Mouse (Mus musculus) spleen, adult 2 months (tissue): ENCODE results near the gene Map4k2. TPM values are rescaled to one million over a fixed set of nuclear protein-coding genes. Genes with fewer than 3 reads are reported as not detected.

Experiments used
- DNase-seq, 2 experiments: peaks; one replicate each; pipeline versions ENCODE4 v3.0.0 to v3.0.0-alpha.2; 2012 to 2021; ENCODE audit warnings: low spot score in 2 of 2, low read depth in 1 of 2
- H3K27ac ChIP-seq: fragments of 200-500 bp; 2 replicates; pipeline ENCODE4 v1.5.1; 2012; ENCODE audit warnings: low read length, inconsistent platforms; ENCODE audit not compliant: insufficient read depth
- H3K27me3 ChIP-seq: fragments of 200-500 bp; 2 replicates; pipeline ENCODE4 v1.6.1; 2012; ENCODE audit warnings: mild to moderate bottlenecking, moderate library complexity, low read length, inconsistent platforms; ENCODE audit not compliant: control insufficient read depth, insufficient read depth
- H3K36me3 ChIP-seq: fragments of 200-500 bp; 2 replicates; pipeline ENCODE4 v1.6.1; 2012; ENCODE audit warnings: mild to moderate bottlenecking, low read length, inconsistent platforms; ENCODE audit not compliant: control insufficient read depth, insufficient read depth
- H3K4me1 ChIP-seq: fragments of 200-500 bp; 2 replicates; pipeline ENCODE4 v1.6.1; 2011; ENCODE audit warnings: inconsistent platforms; ENCODE audit not compliant: control insufficient read depth, insufficient read depth, insufficient read length
- H3K4me3 ChIP-seq: fragments of 200-500 bp; 2 replicates; pipeline ENCODE4 v1.5.1; 2011; ENCODE audit warnings: mild to moderate bottlenecking, inconsistent platforms; ENCODE audit not compliant: insufficient read depth, insufficient read length; ENCODE audit errors: extremely low read depth
- CTCF ChIP-seq: fragments of 200-500 bp; IDR thresholded peaks from 2 replicates; pipeline ENCODE4 v1.5.1; 2011; ENCODE audit warnings: mild to moderate bottlenecking, inconsistent platforms; ENCODE audit not compliant: insufficient read depth, insufficient read length, insufficient replicate concordance; ENCODE audit errors: extremely low read depth
- POLR2A ChIP-seq: fragments of 200-500 bp; IDR thresholded peaks from 2 replicates; pipeline ENCODE4 v1.6.1; 2011; ENCODE audit warnings: low read depth, low read length, inconsistent platforms
- WGBS: fragments of 180-500 bp; shearing (Covaris S2); methylation state at CpG from one replicate; pipeline ENCODE4 v1.1.7; 2018; 5-methylcytosine and 5-hydroxymethylcytosine counted together
- polyA plus RNA-seq: library from polyadenylated mRNA; depleted of rRNA; stranded (reverse); fragments of >200 nt; gene quantifications from 2 replicates; pipeline ENCODE4 v1.2.3, GENCODE M21; 2012

Map4k2 gene
- polyA plus RNA-seq, 1 experiment: 487 TPM

DNA sequence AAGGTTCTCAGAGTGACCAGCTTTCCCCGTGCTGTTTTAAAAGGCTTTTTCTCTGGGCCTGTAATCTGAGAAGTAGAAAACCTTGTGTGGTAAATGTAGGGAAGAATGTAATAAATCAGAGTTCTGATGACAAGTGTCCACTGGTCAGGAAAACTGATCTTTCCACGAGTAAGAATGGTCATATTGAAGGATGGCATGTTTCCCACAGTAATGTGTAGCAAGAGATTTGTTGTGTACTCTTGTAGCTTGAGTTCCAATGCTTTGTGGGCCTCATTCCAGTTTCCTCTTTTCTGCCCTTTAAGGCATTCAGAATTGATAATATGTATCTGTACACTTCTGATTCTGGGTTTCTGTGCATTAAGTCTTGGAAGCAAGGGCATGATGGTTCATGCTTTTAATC lies 23.9 kb downstream of the Map4k2 start:
- no peak for TF ChIP-seq POLR2A
- no peak for TF ChIP-seq CTCF
- Histone ChIP-seq H3K36me3 (peaks cover 37% of the 10 kb centered on the region), H3K4me1 (peaks cover 4% of the 10 kb centered on the region; the same call in 1 of the 2 replicates), H3K27me3 (no peaks in the 10 kb centered on the region), H3K4me3 (peak overlapping the region; percentile 92), H3K27ac (peak overlapping the region; percentile 99; the same call in 1 of the 2 replicates)
- no peak for DNase-seq
- WGBS: 0% methylated on average over 2 of the region's 2 CpGs

DNA sequence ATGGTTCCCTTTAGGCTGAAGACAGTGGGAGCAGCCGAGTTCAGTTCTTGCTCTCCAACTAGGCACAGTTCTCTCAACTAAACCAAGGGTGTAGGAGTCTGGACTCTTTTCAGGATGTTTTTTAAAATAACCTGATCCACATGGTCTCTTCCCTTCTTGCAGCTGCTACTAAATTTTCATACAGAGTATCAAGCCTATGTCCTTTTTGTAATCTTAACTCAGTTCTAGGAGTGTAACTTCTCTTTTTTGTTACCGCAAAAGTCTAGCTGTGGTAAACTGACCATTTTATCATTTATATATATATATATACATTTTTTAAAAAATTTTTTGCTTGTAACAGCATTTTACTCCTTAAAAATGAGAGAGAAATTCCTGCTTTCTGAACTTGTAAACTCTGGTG lies 29.2 kb downstream of the Map4k2 start:
- Histone ChIP-seq H3K36me3 (peaks cover 80% of the 10 kb centered on the region), H3K4me1 (peaks cover 6% of the 10 kb centered on the region), H3K4me3 (no peak overlapping the region), H3K27ac (no peak overlapping the region), H3K27me3 (no peaks in the 10 kb centered on the region)
- 55% methylated on average over 2 of the region's 2 CpGs for WGBS
- TF ChIP-seq CTCF (no peak), POLR2A (no peak)
- no peak for DNase-seq

DNA sequence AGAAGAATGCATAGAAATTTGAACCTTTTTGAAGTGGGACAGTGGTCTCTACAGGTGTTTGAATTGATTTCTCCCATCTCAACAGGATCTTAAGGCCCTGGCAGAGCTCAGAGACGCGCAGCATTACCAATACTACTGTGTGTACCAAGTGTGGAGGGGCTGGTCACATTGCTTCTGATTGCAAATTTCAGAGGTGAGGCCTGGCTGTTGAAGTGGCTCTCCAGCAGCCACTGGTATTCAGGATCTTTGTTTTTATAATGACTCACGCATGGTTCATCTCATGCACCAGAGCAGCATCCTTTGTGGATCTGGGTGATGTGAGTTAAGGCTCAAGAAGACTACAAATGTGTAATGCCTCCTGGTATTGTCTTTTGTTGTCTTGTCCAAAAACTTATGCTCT lies 31.5 kb downstream of the Map4k2 start:
- WGBS: 97% methylated on average over 3 of the region's 3 CpGs
- H3K27ac ChIP-seq: no peak overlapping the region
- no peak for DNase-seq
- H3K36me3 ChIP-seq: peaks cover 85% of the 10 kb centered on the region
- peaks cover 2% of the 10 kb centered on the region; the same call in 1 of the 2 replicates for H3K4me1 ChIP-seq
- H3K27me3 ChIP-seq: no peaks in the 10 kb centered on the region
- no peak overlapping the region for H3K4me3 ChIP-seq
- TF ChIP-seq POLR2A: no peak
- no peak for TF ChIP-seq CTCF

DNA sequence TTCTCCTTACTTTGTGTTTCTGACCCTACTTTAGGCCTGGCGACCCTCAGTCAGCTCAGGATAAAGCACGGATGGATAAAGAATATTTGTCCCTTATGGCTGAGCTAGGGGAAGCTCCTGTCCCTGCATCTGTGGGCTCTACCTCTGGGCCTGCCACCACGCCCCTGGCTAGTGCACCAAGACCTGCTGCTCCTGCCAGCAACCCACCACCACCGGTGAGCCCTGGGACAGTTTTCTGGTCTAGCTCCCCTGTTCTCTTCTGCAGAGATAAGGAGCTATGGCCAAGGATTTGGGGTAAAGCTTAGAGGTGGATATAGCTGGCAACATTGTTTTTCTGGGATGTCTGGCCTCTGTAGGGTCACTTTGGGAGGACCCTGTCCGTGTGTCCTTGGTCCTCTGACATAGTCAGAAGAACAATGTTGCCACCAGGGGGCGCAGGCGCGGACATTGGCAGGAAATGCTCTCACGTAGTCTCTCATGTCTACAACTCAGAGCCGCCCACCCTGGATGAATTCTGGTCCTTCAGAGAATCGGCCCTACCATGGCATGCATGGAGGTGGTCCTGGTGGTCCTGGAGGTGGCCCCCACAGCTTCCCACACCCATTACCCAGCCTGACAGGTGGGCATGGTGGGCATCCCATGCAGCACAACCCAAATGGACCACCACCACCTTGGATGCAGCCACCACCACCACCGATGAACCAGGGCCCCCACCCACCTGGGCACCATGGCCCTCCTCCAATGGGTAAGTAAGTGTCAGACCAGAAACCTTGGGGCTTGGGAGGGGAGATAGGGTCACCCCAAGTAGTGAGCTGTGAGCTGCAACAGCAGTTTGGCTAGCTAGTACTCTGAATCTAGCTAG lies 32.8 kb downstream of the Map4k2 start:
- WGBS: 43% methylated on average over 12 of the region's 12 CpGs
- H3K27ac ChIP-seq: no peak overlapping the region
- H3K4me3 ChIP-seq: no peak overlapping the region
- DNase-seq: peak; percentile 59 to 82
- peaks cover 82% of the 10 kb centered on the region for H3K36me3 ChIP-seq
- H3K4me1 ChIP-seq: peaks cover 2% of the 10 kb centered on the region; the same call in 1 of the 2 replicates
- H3K27me3 ChIP-seq: no peaks in the 10 kb centered on the region
- TF ChIP-seq CTCF (peak; percentile 85), POLR2A (no peak)

DNA sequence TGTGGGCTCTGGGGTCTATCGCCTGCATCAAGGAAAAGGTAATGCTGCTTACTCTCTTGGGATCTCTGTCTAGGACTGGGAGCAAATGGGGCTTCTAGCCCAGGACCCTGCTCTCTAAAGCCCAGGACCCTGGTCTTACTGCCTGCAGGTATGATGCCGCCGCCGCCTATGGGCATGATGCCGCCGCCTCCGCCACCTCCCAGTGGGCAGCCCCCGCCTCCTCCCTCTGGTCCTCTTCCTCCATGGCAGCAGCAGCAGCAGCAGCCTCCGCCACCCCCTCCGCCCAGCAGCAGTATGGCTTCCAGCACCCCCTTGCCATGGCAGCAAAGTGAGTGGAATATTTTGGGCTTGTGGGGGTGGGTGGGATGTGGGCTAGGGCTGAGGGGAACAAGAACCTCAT lies 33.6 kb downstream of the Map4k2 start:
- no peaks in the 10 kb centered on the region for H3K27me3 ChIP-seq
- WGBS: 97% methylated on average over 10 of the region's 10 CpGs
- TF ChIP-seq CTCF (no peak), POLR2A (no peak)
- H3K4me3 ChIP-seq: no peak overlapping the region
- H3K4me1 ChIP-seq: peaks cover 2% of the 10 kb centered on the region; the same call in 1 of the 2 replicates
- peaks cover 80% of the 10 kb centered on the region for H3K36me3 ChIP-seq
- DNase-seq: no peak
- H3K27ac ChIP-seq: no peak overlapping the region

DNA sequence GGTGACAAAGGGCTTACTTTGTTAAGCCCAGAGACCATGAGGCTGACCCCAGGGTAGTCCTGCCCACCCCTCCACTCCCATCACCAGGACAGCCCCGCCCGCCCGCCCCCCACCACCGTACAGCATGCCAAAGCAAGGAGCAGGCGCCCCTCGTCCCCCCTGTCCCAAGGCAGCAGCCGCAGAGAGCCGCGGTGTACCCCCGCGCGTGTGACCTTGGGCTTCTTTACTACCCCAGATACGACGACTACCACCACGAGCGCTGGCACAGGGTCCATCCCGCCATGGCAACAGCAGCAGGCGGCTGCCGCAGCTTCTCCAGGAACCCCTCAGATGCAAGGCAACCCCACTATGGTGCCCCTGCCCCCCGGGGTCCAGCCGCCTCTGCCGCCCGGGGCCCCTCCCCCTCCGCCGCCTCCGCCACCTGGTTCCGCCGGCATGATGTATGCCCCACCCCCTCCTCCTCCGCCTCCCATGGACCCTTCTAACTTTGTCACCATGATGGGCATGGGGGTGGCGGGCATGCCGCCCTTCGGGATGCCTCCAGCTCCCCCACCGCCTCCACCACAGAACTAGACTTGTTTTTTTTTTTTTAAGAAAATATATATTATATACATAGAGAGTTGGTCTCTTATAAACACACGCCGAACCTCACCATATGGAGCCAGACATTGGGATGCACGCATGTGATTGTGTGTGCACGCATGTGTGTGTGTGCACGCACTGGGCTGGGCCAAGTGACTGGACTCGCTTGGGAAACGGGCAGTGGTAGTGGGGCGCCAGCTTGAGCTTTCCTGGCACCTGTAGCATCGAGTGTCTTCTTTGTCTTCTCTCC lies 34.7 kb downstream of the Map4k2 start:
- no peak for DNase-seq
- H3K4me3 ChIP-seq: no peak overlapping the region
- no peak for TF ChIP-seq POLR2A
- TF ChIP-seq CTCF: no peak
- peaks cover 73% of the 10 kb centered on the region for H3K36me3 ChIP-seq
- WGBS: 96% methylated on average over 38 of the region's 42 CpGs
- H3K27me3 ChIP-seq: no peaks in the 10 kb centered on the region
- H3K27ac ChIP-seq: no peak overlapping the region
- H3K4me1 ChIP-seq: peaks cover 2% of the 10 kb centered on the region; the same call in 1 of the 2 replicates
